Mouse (Mus musculus) limb, embryonic 15.5 days (tissue): ENCODE measurements around the gene Usp15. TPM values are rescaled to one million over a fixed set of nuclear protein-coding genes. Genes with fewer than 3 reads are reported as not detected.

ENCODE experiments used
- ATAC-seq: fragments of 200-750 bp; cut with Nextera tagmentation; 2 replicates; pipeline ENCODE4 v1.8.0; 2017; ENCODE audit warnings: low read depth, moderate TSS enrichment; ENCODE audit not compliant: insufficient number of reproducible peaks, low FRiP score, low TSS enrichment
- H3K27ac ChIP-seq: fragments of 300-500 bp; sonication (generic); 2 replicates; pipeline ENCODE4 v1.5.1; 2015; ENCODE audit warnings: moderate library complexity, mild to moderate bottlenecking, inconsistent platforms
- H3K27me3 ChIP-seq: fragments of 300-500 bp; sonication (generic); 2 replicates; pipeline ENCODE4 v1.6.1; 2015; ENCODE audit warnings: inconsistent platforms
- H3K36me3 ChIP-seq: fragments of 300-500 bp; sonication (generic); 2 replicates; pipeline ENCODE4 v1.6.1; 2015; ENCODE audit warnings: inconsistent platforms
- H3K4me1 ChIP-seq: fragments of 300-500 bp; sonication (generic); 2 replicates; pipeline ENCODE4 v1.6.1; 2015; ENCODE audit warnings: inconsistent platforms
- H3K4me2 ChIP-seq: fragments of 300-500 bp; sonication (generic); 2 replicates; pipeline ENCODE4 v1.6.1; 2015; ENCODE audit warnings: mild to moderate bottlenecking, inconsistent platforms
- H3K4me3 ChIP-seq: fragments of 300-500 bp; sonication (generic); 2 replicates; pipeline ENCODE4 v1.5.1; 2015; ENCODE audit warnings: mild to moderate bottlenecking, inconsistent platforms
- H3K9ac ChIP-seq: fragments of 300-500 bp; sonication (generic); 2 replicates; pipeline ENCODE4 v1.6.1; 2015; ENCODE audit warnings: inconsistent platforms
- H3K9me3 ChIP-seq: fragments of 300-500 bp; sonication (generic); 2 replicates; pipeline ENCODE4 v1.6.1; 2016; ENCODE audit warnings: inconsistent platforms
- WGBS: fragments of 180-500 bp; shearing (Covaris S2); methylation state at CpG from one replicate; pipeline ENCODE4 v1.1.7; 2015; 5-methylcytosine and 5-hydroxymethylcytosine counted together
- polyA plus RNA-seq: library from polyadenylated mRNA; unstranded; fragments of >200 nt; fragmentation: Nextera tagmentation; extraction: Ambion mirVana; gene quantifications from 2 replicates; pipeline ENCODE4 v1.2.1, GENCODE M21; 2015

Usp15 gene
- polyA plus RNA-seq, 1 experiment from 2014 or later = 63.3 TPM

GRCm38 (mm10) chr10:123092577-123092976 is 104.2 kb downstream of the Usp15 start:
- Histone ChIP-seq H3K27ac (no peak overlapping the region), H3K4me1 (no peaks in the 10 kb centered on the region), H3K36me3 (no peaks in the 10 kb centered on the region), H3K4me2 (no peak overlapping the region), H3K9ac (no peak overlapping the region), H3K9me3 (no peaks in the 10 kb centered on the region), H3K27me3 (no peaks in the 10 kb centered on the region), H3K4me3 (no peak overlapping the region)
- ATAC-seq = no peak
- whole genome bisulfite sequencing = 59% methylated on average over 3 of the region's 3 CpGs

GRCm38 (mm10) chr10:123091737-123092136 is 105.1 kb downstream of the Usp15 start:
- no peak overlapping the region for H3K4me3 ChIP-seq
- no peak for ATAC-seq
- WGBS = 33% methylated on average over 5 of the region's 5 CpGs
- no peaks in the 10 kb centered on the region for H3K4me1 ChIP-seq
- no peaks in the 10 kb centered on the region for H3K27me3 ChIP-seq
- no peaks in the 10 kb centered on the region for H3K9me3 ChIP-seq
- no peak overlapping the region for H3K27ac ChIP-seq
- H3K4me2 ChIP-seq = no peak overlapping the region
- H3K9ac ChIP-seq = no peak overlapping the region
- no peaks in the 10 kb centered on the region for H3K36me3 ChIP-seq

GRCm38 (mm10) chr10:123089425-123089930 is 107.3 kb downstream of the Usp15 start:
- H3K9ac ChIP-seq = no peak overlapping the region
- no peaks in the 10 kb centered on the region for H3K27me3 ChIP-seq
- no peak overlapping the region for H3K4me2 ChIP-seq
- H3K4me3 ChIP-seq = no peak overlapping the region
- no peaks in the 10 kb centered on the region for H3K9me3 ChIP-seq
- peaks cover 5% of the 10 kb centered on the region; the same call in 1 of the 2 replicates for H3K4me1 ChIP-seq
- no peaks in the 10 kb centered on the region for H3K36me3 ChIP-seq
- H3K27ac ChIP-seq = no peak overlapping the region
- no peak for ATAC-seq
- 74% methylated on average over 12 of the region's 12 CpGs for WGBS

GRCm38 (mm10) chr10:123086847-123087246 is 109.9 kb downstream of the Usp15 start:
- Histone ChIP-seq H3K9me3 (no peaks in the 10 kb centered on the region), H3K27ac (no peak overlapping the region), H3K36me3 (no peaks in the 10 kb centered on the region), H3K4me3 (no peak overlapping the region), H3K4me2 (no peak overlapping the region), H3K4me1 (peaks cover 5% of the 10 kb centered on the region; the same call in 1 of the 2 replicates), H3K27me3 (no peaks in the 10 kb centered on the region), H3K9ac (no peak overlapping the region)
- 75% methylated on average over 2 of the region's 2 CpGs for WGBS
- no peak for ATAC-seq

GRCm38 (mm10) chr10:123084900-123085641 is 111.7 kb downstream of the Usp15 start:
- 24% methylated on average over 10 of the region's 10 CpGs for WGBS
- Histone ChIP-seq H3K4me2 (no peak overlapping the region), H3K9me3 (no peaks in the 10 kb centered on the region), H3K36me3 (no peaks in the 10 kb centered on the region), H3K27ac (no peak overlapping the region), H3K4me1 (peaks cover 5% of the 10 kb centered on the region; the same call in 1 of the 2 replicates), H3K27me3 (no peaks in the 10 kb centered on the region), H3K9ac (no peak overlapping the region), H3K4me3 (no peak overlapping the region)
- ATAC-seq = no peak

GRCm38 (mm10) chr10:123084307-123084706 is 112.5 kb downstream of the Usp15 start:
- 58% methylated on average over 9 of the region's 9 CpGs for WGBS
- no peak for ATAC-seq

GRCm38 (mm10) chr10:123076245-123077023 is 120.4 kb downstream of the Usp15 start, which contains the start of gene Mon2:
Mon2 (minus strand) TSS chr10:123076505.
- Histone ChIP-seq H3K27ac (peak within 1 kb of the TSS; percentile 81), H3K4me1 (peaks cover 7% of the 10 kb centered on the region), H3K27me3 (no peaks in the 10 kb centered on the region), H3K9me3 (no peaks in the 10 kb centered on the region), H3K4me2 (peak within 1 kb of the TSS; percentile 64), H3K9ac (peak within 1 kb of the TSS; percentile 87), H3K4me3 (peak within 1 kb of the TSS; percentile 92), H3K36me3 (no peaks in the 10 kb centered on the region)
- under 1% methylated on average over 51 of the region's 58 CpGs for WGBS
- ATAC-seq = peak; percentile 97

More at GRCm38 (mm10) chr10:123084307-123084706, 112.5 kb downstream of the Usp15 start:
- Histone ChIP-seq H3K4me2 (no peak overlapping the region), H3K4me3 (no peak overlapping the region), H3K4me1 (peaks cover 5% of the 10 kb centered on the region; the same call in 1 of the 2 replicates), H3K27ac (no peak overlapping the region), H3K9ac (no peak overlapping the region), H3K9me3 (no peaks in the 10 kb centered on the region), H3K27me3 (no peaks in the 10 kb centered on the region), H3K36me3 (no peaks in the 10 kb centered on the region)

GRCm38 (mm10) chr10:123075751-123076242 is 121.0 kb downstream of the Usp15 start:
- Histone ChIP-seq H3K4me2 (peak overlapping the region; percentile 64), H3K27ac (peak overlapping the region; percentile 81), H3K4me1 (peaks cover 7% of the 10 kb centered on the region), H3K36me3 (no peaks in the 10 kb centered on the region), H3K9ac (peak overlapping the region; percentile 87), H3K4me3 (peak overlapping the region; percentile 92), H3K9me3 (no peaks in the 10 kb centered on the region), H3K27me3 (no peaks in the 10 kb centered on the region)
- WGBS = 0% methylated on average over 37 of the region's 48 CpGs
- ATAC-seq = peak; percentile 59

GRCm38 (mm10) chr10:123071997-123072396 is 124.8 kb downstream of the Usp15 start:
- ATAC-seq = no peak
- Histone ChIP-seq H3K9me3 (no peaks in the 10 kb centered on the region; the same call in 1 of the 2 replicates), H3K36me3 (peaks cover 13% of the 10 kb centered on the region), H3K4me1 (peaks cover 7% of the 10 kb centered on the region), H3K9ac (no peak overlapping the region), H3K4me3 (no peak overlapping the region), H3K4me2 (no peak overlapping the region), H3K27ac (no peak overlapping the region), H3K27me3 (no peaks in the 10 kb centered on the region)
- 90% methylated on average over 2 of the region's 2 CpGs for WGBS

- no peaks in the 10 kb centered on the region for H3K9me3 ChIP-seq
- H3K27me3 ChIP-seq = no peaks in the 10 kb centered on the region
- peaks cover 7% of the 10 kb centered on the region; the same call in 1 of the 2 replicates for H3K36me3 ChIP-seq
- H3K4me2 ChIP-seq = no peak overlapping the region
- no peak overlapping the region for H3K9ac ChIP-seq
- no peak overlapping the region for H3K4me3 ChIP-seq
- H3K27ac ChIP-seq = no peak overlapping the region
- no peak for ATAC-seq
- WGBS = 94% methylated on average over 2 of the region's 2 CpGs
- no peaks in the 10 kb centered on the region for H3K4me1 ChIP-seq
Measured at GRCm38 (mm10) chr10:123063021-123063420, 133.8 kb downstream of the Usp15 start.

- H3K4me3 ChIP-seq = no peak overlapping the region
- H3K27ac ChIP-seq = no peak overlapping the region
- H3K4me2 ChIP-seq = no peak overlapping the region
- 91% methylated on average over 6 of the region's 6 CpGs for WGBS
- H3K4me1 ChIP-seq = no peaks in the 10 kb centered on the region
- H3K36me3 ChIP-seq = peaks cover 9% of the 10 kb centered on the region; the same call in 1 of the 2 replicates
- H3K9ac ChIP-seq = no peak overlapping the region
- H3K9me3 ChIP-seq = no peaks in the 10 kb centered on the region
- no peak for ATAC-seq
- no peaks in the 10 kb centered on the region for H3K27me3 ChIP-seq
Measured at GRCm38 (mm10) chr10:123060831-123061230, 136.0 kb downstream of the Usp15 start.
